Mouse (Mus musculus) T-helper 1 cell (primary cell): Measurements from ENCODE around the gene Npb.

Experiments
- in situ Hi-C: fragments of 300-600 bp; cut with MboI, MseI; formaldehyde crosslinking; loops from one replicate; pipeline ENCODE4 v1.15.1; 2025; ENCODE audit warnings: high pct_unique_total_duplicates

Npb gene

GRCm38 (mm10) chr11:120615167-120615566, 6.9 kb downstream of the Npb start:
- in situ Hi-C loops = no loop called here

DNA sequence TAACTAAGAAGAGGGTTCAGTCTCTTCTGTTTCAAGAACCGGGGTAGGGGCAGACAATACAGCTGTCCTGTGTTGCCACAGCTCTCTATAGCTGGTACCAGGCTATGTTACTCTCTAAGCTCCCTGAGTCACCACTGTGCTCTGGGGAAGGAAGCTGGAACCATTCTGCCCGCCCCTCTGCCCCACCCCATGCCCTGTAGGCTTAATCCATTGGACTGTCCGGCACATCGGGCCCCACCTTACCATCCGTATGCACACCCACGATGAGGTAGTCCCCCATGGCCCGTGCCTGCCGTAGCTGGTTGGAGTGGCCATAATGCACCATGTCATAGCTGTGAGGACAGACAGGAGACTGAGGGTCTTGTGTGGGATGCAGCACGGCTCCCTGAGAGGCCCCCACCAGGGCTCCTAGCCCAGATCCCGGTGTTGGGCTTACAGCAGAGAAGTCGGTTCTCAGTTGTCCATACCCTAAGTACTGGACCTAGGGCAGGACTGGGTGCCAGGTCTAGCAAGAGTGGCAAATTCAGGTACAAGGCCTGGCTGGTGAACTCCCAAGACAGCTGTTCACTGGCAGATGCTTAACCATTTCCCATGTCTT, 7.4 kb downstream of the Npb start:
- in situ Hi-C loops = no loop called here

GRCm38 (mm10) chr11:120616617-120617294, 8.5 kb downstream of the Npb start:
- in situ Hi-C loops = no loop called here

- in situ Hi-C loops = no loop called here
Measured at GRCm38 (mm10) chr11:120617519-120618112, 9.3 kb downstream of the Npb start, which contains the start of gene Pcyt2. Pcyt2 (minus strand) TSS chr11:120617936.

DNA sequence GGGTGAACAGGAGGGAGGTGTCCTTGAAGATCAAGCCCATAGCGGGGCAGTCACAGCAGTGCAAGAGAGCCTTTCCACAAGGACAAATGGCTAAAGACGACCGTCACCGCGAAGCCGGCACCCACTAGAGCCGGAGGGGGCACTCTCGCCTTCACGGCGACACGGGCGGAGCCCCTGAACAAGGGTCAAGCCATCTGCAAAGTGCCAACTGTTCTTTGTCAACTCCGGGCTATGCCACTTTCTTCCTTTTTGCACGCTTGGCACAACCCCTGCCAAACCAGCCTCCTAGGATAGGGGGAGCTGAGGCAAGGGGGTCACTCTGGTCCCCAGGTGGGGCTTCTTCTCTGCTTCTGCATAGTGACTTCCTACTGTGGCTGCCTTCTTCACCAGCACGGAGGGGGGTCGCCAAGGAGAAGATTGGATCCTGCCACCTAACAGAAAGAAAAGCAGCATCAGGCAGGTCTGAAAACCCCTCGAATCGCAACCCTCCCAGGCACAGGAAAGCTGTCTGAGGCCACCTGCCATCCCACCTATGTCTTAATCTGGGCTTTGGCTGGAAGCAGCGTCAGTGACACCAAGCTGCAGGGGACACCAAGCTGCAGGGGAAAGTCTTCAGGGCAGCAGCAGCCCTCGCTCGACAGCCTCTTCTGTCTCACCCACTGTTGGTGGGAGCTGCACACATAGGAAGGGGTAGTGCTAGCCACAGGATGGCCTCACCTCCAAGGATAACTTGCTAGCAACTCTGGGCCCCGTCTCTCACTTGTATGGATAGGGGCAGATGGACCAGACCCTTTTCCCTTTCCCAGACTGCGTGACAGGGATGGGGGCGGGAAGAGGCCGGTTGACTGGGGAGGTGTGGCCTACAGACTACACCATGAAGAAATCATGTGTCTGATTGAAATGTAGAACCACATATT, 10.6 kb downstream of the Npb start:
- in situ Hi-C loops = no loop called here

GRCm38 (mm10) chr11:120620195-120620594, 11.9 kb downstream of the Npb start:
- in situ Hi-C loops = no loop called here

DNA sequence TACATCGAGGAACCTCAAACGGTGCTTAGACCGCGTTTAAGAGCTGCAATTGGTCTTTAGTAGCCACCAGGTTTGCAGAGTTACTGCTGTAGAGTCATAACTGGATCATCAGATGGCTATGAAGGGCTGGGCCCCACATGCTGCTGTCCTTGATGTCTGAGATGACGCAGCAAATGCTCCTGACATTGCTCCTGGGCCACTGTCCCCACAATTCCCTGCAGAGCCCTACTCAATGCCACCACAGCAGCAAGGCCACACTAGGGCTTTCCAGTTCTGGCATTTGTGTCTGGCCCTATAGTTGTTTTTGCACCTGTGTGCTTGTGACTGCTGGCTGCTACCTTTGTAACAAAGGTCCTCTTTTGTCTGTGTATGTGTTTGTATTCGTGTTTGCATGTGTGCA, 14.5 kb downstream of the Npb start:
- in situ Hi-C loops = no loop called here

DNA sequence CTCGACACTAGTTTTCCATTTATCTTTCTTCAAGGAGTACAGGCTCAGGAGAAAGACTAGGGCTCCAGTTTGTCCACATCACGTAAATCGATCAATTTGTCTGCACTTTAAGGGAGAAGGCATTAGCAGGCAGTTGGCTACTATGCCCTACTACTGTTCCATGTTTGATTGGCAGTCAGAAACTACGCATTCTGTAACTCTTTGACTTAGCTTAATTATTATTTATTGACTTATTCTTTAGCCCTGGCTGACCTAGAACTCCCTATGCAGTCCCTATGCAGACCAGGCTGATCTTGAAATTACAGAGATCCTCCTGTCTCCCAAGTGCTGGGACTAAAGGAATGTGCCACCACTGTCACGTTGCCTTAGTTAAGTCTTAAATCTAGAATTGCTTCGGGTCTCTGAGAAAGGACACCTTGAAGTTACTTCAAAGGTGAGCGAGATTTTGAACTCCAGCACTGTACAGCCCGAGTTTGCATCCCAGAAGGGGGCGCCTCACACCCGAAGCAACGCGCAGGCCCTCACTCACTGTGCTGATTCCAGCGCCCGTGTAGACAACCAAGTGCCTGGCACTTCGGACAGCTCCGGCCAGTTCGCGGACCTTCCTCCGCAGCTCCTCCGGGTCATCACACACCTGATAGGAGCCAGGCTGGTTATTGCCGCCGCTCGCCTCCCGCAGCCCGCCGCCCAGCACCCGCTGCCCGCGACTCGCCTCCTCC, 15.8 kb downstream of the Npb start:
- in situ Hi-C loops = no loop called here

GRCm38 (mm10) chr11:120624680-120625111, 16.4 kb downstream of the Npb start:
- in situ Hi-C loops = no loop called here

- in situ Hi-C loops = no loop called here
Measured at GRCm38 (mm10) chr11:120625152-120625775, 17.0 kb downstream of the Npb start, which contains the start of gene Sirt7. Sirt7 (minus strand) TSS chr11:120625240.

GRCm38 (mm10) chr11:120626785-120627467, 18.6 kb downstream of the Npb start:
- in situ Hi-C loops = no loop called here

DNA sequence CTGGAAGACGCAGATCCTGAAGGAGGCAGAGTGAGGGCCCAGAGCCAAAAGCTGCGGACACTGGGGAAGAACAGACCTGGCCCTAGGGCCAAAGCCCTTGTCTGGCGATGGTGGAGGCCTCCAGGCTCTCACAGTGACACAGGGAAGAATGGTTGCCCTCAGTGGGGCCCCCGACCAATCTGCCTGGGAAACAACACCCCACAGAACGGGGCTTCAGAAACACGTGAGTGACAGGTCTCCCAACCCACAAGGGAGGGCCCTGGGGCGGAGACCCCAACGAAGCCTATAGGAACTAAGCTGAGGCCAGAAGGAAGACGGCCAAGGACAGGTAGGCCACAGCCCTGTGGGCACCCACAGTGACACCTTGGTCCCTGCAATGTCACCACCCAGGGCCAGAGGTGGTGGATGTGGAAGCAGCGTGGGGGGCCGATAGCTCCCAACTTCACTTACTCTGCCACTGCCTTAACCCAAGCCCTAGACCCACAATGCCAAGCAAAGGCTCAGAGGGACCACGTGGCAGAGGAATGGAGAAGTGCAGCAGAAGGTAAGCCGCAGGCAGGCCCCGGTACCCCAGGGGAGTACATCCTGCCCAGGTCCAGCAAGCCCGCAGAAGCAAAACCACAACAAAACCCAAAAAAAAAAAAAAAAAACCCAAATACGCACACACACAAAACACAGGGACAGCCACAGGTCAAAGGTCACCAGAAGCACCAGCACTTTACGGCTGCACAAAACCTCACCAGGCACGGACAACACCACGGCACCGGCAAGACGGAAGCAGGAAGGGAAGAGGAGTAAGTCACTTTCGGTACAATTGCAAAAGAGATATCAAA, 19.4 kb downstream of the Npb start:
- in situ Hi-C loops = no loop called here

GRCm38 (mm10) chr11:120628601-120629340, 20.5 kb downstream of the Npb start:
- in situ Hi-C loops = no loop called here

- in situ Hi-C loops = no loop called here
Measured at GRCm38 (mm10) chr11:120629341-120629730, 21.1 kb downstream of the Npb start.

GRCm38 (mm10) chr11:120629911-120630310, 21.6 kb downstream of the Npb start:
- in situ Hi-C loops = no loop called here

GRCm38 (mm10) chr11:120630401-120630871, 22.2 kb downstream of the Npb start:
- in situ Hi-C loops = no loop called here

DNA sequence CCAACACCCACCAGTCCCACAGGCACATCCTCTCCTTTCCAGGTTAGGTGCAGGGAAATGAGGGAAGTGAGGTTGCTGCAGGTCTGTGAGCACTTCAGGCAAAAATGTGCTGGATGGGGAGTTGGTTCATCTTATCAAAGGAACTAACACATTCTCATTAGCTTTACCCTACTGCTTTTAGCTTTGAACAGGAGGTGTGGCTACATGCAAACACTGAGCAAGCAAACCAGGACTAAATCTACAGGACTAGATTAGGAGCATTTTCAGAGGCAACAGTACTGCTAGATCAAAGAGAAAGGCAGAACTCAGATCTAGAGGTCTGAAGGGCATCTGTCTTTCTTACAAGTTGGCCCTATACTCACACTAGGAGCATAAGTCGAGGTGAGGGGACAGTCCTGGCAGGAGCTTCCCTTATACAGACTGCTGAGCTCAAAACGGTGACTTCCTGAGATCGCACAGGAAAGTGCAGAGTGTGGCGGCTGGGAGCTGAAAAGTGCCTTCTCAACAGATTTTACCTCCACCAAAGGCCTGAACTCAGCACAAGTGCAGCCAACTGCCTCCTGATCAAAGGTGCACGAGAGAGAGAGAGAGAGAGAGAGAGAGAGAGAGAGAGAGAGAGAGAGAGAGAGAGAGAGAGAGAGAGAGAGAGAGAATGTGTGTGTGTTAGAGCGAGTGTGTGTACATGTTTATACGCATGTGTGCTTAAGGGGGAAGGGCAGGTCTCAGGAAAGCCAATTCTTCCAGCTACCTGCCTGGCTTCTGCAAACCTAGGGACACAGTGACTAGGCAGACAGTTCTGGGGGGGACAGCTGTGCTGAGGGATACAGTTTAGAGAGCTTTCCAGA, 22.8 kb downstream of the Npb start:
- in situ Hi-C loops = no loop called here
